Mouse (Mus musculus) left cerebral cortex, postnatal 10 days (tissue): ENCODE data around the gene Atp8b3. TPM values are rescaled to one million over a fixed set of nuclear protein-coding genes. Genes with fewer than 3 reads are reported as not detected.

Experiments
- DNase-seq, 2 experiments: peaks; one replicate each; pipeline ENCODE4 v3.0.0; 2021 to 2022; ENCODE audit warnings: low spot score in 2 of 2, mixed read lengths in 1 of 2; ENCODE audit errors: extremely low spot score in 1 of 2
- intact Hi-C: fragments of 180-260 bp; cut with DNase I; formaldehyde crosslinking; loops from one replicate; pipeline ENCODE4 v1.15.1; 2025
- total RNA-seq, 2 experiments: library from RNA; stranded (reverse); gene quantifications; 2 replicates each; pipeline ENCODE4 v1.2.3; 2021

Atp8b3 gene
- under 1 TPM; 0.14 to 0.49 TPM for total RNA-seq

DNA sequence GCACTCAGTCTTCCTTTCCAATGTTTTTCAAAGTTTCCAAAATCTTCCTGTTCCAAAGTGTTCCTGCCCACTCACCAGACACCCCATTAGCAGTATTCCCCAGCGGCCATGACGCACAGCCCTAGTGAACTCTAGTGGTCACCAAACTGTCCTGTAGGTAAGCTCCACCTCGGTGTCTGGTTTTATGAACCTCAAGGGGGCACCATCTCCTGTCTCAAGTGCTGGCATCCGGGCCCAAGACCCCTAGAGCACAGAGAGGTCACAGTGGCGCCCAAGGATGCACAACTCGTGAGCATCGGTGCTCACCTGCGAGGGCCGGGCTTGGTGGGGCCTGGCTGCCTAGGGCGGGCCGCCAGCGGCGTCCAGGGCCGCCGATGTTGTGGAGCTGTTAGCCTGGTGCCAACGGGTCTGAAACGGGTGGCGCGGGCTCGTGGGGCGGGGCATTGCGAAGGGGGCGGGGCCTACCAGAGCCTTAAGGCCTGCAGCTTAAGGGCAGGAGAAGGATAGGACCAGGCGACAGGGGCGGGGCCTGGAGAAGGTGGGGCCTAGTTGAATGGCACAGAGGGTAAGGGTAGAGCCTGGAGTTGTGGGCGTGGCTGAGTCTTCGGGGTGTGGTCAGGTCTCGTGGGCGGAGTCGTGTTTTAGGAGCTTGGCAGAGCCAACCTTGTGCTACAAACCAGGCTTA lies at the start of gene Atp8b3:
Gene Atp8b3, minus strand, starts transcription at position 415 of the 685 bp plus-strand sequence.
- intact Hi-C loops: no loop called here
- DNase-seq: peak in 1 of 2 experiments; percentile 89

DNA sequence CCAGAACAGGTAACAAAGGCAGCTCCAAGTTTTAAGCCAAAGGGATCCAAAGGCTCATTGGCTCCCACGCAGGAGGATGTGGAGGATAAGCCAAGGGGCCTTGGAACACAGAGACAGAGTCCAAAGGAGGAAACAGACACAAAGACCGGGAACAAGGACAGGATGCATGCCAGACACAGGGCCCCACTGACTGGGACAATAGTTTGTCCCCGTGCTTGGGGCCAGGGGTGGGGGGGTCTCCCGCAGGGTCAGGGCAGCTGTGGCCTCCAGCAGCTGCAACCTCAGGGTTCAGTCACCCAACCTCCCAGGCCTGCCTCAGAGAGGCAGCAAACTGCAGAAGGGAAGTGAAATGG lies 48.4 kb upstream of the Atp8b3 start:
- DNase-seq: peak in 1 of 2 experiments; percentile 82
- intact Hi-C loops: no loop called here

- intact Hi-C loops: no loop called here
- peak in 1 of 2 experiments; percentile 56 for DNase-seq
Observed at GRCm38 (mm10) chr10:80586407-80587304, 47.7 kb upstream of the Atp8b3 start.

DNA sequence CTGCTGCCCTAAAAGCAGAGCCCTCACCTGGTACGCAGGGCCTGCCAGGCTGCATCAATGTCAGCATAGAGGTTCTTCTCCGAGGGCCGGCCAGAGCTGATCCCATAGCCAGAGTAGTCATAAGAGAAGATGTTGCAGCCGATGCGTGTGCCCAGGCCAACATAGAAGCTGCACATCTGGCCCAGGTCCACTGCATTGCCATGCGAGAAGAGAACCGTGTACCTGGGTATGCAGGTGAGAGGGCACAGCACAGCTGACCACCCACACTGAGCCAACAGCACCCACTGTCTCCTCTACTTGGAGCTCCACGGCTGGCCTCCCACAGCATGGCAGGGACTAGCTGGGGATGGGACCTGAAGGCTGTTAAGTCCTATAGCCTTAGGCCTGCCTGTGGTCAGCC lies 46.7 kb upstream of the Atp8b3 start:
- intact Hi-C loops: no loop called here
- DNase-seq: peak in 1 of 2 experiments; percentile 20

DNA sequence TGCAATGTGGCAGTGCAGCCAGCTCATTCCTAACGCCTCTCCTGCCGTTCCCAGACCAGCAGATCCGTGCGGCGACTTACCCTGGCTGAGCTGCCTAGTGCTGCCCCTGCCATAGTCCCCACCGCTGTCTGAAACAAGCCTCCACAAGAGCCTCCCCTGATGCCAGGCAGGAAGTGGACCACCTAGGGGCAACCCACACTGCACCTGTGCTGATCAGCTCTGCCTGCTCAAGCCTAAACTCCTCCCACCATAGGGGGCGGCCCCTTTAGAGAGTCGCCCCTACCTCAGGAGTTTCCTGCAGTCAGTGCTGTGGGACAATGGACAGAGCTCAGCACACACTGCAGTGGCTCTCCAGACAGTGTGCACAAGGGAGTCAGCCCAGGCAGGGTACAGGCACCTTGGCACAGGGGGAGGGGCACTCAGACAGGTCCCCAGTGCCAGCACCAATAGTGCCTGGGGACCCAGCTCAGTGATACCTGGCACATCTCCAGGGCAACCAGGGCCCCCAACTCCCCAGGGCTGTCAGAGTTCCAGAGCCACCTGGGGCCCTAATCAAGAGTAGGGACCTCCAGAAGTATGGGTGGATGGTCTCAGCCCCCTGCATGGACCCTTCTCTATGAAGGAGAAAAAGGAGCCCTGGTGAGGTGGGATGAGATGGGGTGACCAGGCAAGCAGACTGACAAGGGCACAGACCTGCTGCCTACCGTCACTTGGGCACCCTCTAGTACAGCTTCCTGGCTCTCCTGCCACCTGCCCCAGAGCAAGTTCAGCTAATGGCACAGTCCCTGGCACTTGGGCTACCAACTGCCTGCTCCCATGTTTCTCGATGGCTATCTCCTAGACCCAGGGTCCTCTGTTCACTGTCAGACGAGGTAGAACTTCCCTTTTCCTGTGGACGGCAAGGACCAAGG lies 46.0 kb upstream of the Atp8b3 start:
- intact Hi-C loops: loop anchor here (5.0 kb wide), 1 partner anchor 102 kb away; no protein-coding TSS in a partner anchor
- DNase-seq: peak in 1 of 2 experiments; percentile 56

- intact Hi-C loops: loop anchor here (5.0 kb wide), 1 partner anchor 103 kb away; no protein-coding TSS in a partner anchor
- DNase-seq: peak in 1 of 2 experiments; percentile 68
Observed at GRCm38 (mm10) chr10:80584045-80584488, 45.1 kb upstream of the Atp8b3 start.

GRCm38 (mm10) chr10:80583047-80583446 lies 44.1 kb upstream of the Atp8b3 start:
- no peak for DNase-seq
- intact Hi-C loops: loop anchor here (5.0 kb wide), 1 partner anchor 104 kb away; no protein-coding TSS in a partner anchor

DNA sequence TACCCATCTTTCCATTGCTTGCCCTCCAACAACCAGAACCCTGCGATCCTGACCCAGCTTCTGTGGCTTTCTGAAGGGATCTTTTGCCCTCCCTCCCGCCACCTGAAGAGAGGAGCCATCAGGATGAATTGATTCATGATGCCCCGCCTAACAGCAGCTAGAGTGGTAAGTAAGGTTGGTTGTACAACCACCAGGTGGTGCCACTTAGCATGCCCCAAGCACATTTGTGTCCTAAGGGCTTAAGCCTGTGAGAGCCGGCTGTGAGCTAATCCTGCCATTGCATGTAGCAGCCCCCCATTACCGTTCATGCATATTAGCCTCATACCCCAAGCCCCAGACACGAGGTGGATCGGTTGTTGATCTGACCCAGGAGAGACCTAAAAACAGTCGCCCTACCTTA lies 40.0 kb upstream of the Atp8b3 start:
- peak in 1 of 2 experiments; percentile 76 for DNase-seq
- intact Hi-C loops: loop anchor here (5.0 kb wide), 1 partner anchor 98 kb away; the partner anchor contains the start of gene Mknk2

GRCm38 (mm10) chr10:80578131-80578750 lies 39.3 kb upstream of the Atp8b3 start:
- DNase-seq: peak in 1 of 2 experiments; percentile 88
- intact Hi-C loops: loop anchor here (5.0 kb wide), 1 partner anchor 99 kb away; the partner anchor contains the start of gene Mknk2

GRCm38 (mm10) chr10:80577195-80578130 lies 38.5 kb upstream of the Atp8b3 start, which contains the start of gene Klf16:
Gene Klf16, minus strand, starts transcription at chr10:80577321.
- peak; percentile 94 to 99 for DNase-seq
- intact Hi-C loops: loop anchor here (5.0 kb wide), 1 partner anchor 100 kb away; the partner anchor contains the start of gene Mknk2

GRCm38 (mm10) chr10:80576351-80577194 lies 37.6 kb upstream of the Atp8b3 start:
- DNase-seq: peak in 1 of 2 experiments; percentile 84
- intact Hi-C loops: loop anchor here (5.0 kb wide), 1 partner anchor 101 kb away; the partner anchor contains the start of gene Mknk2

DNA sequence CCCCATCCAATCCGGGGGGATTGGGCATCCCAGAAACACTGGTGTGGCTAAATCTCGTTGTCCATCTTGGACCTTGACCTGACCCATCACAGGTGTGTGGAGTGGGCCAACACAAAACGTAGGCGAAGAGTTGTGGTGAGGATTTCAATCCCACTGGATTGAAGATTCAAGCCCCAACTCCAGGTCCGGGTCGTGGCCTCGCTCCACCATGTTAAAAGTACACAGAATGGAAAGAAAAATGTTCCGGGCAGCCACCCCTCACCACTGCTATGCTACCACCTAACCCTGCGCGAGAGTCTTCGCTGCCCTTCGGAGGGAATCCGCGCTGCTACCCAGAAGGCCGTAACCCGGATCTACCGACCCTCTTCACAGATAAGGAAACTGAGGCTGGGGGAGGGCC lies 37.0 kb upstream of the Atp8b3 start:
- DNase-seq: no peak
- intact Hi-C loops: loop anchor here (5.0 kb wide), 1 partner anchor 101 kb away; the partner anchor contains the start of gene Mknk2

GRCm38 (mm10) chr10:80574896-80575295 lies 36.0 kb upstream of the Atp8b3 start:
- peak in 1 of 2 experiments; percentile 26 for DNase-seq
- intact Hi-C loops: loop anchor here (5.0 kb wide), 1 partner anchor 102 kb away; the partner anchor contains the start of gene Mknk2

- peak; percentile 53 to 57 for DNase-seq
- intact Hi-C loops: no loop called here
Observed at GRCm38 (mm10) chr10:80573944-80574343, 35.0 kb upstream of the Atp8b3 start.

GRCm38 (mm10) chr10:80572477-80572876 lies 33.6 kb upstream of the Atp8b3 start:
- DNase-seq: no peak
- intact Hi-C loops: no loop called here
